Mouse (Mus musculus) adrenal gland, adult (tissue): ENCODE measurements around the gene Mgat4a.

ENCODE experiments used
- DNase-seq, 2 experiments: peaks; one replicate each; pipeline ENCODE4 v3.0.0; 2022 to 2023; ENCODE audit warnings: low spot score in 1 of 2; ENCODE audit not compliant: inconsistent age in 2 of 2

The Mgat4a gene

GRCm38 (mm10) chr1:37405137-37405536 lies 135.7 kb downstream of the Mgat4a start:
- DNase-seq: no peak

GRCm38 (mm10) chr1:37401687-37402086 lies 139.1 kb downstream of the Mgat4a start:
- DNase-seq: peak; percentile 54 to 85

- no peak for DNase-seq
Measured at GRCm38 (mm10) chr1:37399734-37400133, 141.1 kb downstream of the Mgat4a start.

- no peak for DNase-seq
Measured at GRCm38 (mm10) chr1:37398961-37399360, 141.9 kb downstream of the Mgat4a start.

GRCm38 (mm10) chr1:37396481-37396880 lies 144.3 kb downstream of the Mgat4a start:
- no peak for DNase-seq

GRCm38 (mm10) chr1:37393174-37393573 lies 147.6 kb downstream of the Mgat4a start:
- no peak for DNase-seq
